In genomic region chr10:19557696-19558095, GRCm38 (mm10) we compare ENCODE assay signal across 23 mouse cellular contexts.
"Had no signal": no experiment of that assay in that cellular context is flagged by ENCODE, and none has a peak within 500 bp of the region (broad histone marks: within the 10 kb centered on the region; RNA-seq: fewer than 3 reads in every experiment).

No protein-coding gene starts in this region.

- H3K36me3 ChIP-seq: kidney, embryonic 15.5 days; limb, embryonic 12.5 days; limb, embryonic 15.5 days; midbrain, embryonic 10.5 days; midbrain, embryonic 13.5 days; neural tube, embryonic 13.5 days had no signal

- H3K9ac ChIP-seq: kidney, embryonic 15.5 days; limb, embryonic 12.5 days; limb, embryonic 15.5 days; liver, embryonic 14.5 days; liver, postnatal 0 days; lung, embryonic 14.5 days; midbrain, embryonic 13.5 days; neural tube, embryonic 13.5 days had no signal

- H3K27ac ChIP-seq: kidney, embryonic 15.5 days; limb, embryonic 12.5 days; limb, embryonic 15.5 days; liver, embryonic 14.5 days; midbrain, embryonic 10.5 days; midbrain, embryonic 13.5 days; neural tube, embryonic 13.5 days; stomach, postnatal 0 days had no signal

- DNase-seq: kidney, postnatal 10 days; kidney, postnatal 36 days; left cerebral cortex, postnatal 4 days; liver, postnatal 0 days; lung, embryonic 14.5 days; retina, postnatal 1 day; right cerebral cortex, postnatal 25 days; thymus, adult 2 months; thymus, postnatal 14 days; thymus, postnatal 4 days had no signal

- H3K27me3 ChIP-seq: kidney, embryonic 15.5 days; limb, embryonic 12.5 days; limb, embryonic 15.5 days; megakaryocyte, embryonic 14.5 days; midbrain, embryonic 13.5 days; neural tube, embryonic 13.5 days had no signal

- H3K9me3 ChIP-seq: kidney, embryonic 15.5 days; limb, embryonic 12.5 days; limb, embryonic 15.5 days; megakaryocyte, embryonic 14.5 days; midbrain, embryonic 10.5 days; midbrain, embryonic 13.5 days; neural tube, embryonic 13.5 days had no signal

- ATAC-seq: liver, postnatal 0 days; lung, postnatal 0 days; midbrain, embryonic 13.5 days; midbrain, embryonic 16.5 days had no signal

- H3K4me1 ChIP-seq: kidney, embryonic 15.5 days; limb, embryonic 12.5 days; limb, embryonic 15.5 days; midbrain, embryonic 10.5 days; midbrain, embryonic 13.5 days; neural tube, embryonic 13.5 days had no signal

- H3K4me3 ChIP-seq: kidney, embryonic 15.5 days; limb, embryonic 12.5 days; limb, embryonic 15.5 days; megakaryocyte, embryonic 14.5 days; midbrain, embryonic 10.5 days; midbrain, embryonic 13.5 days; myocyte; neural tube, embryonic 13.5 days had no signal

- H3K4me2 ChIP-seq: kidney, embryonic 15.5 days; limb, embryonic 12.5 days; limb, embryonic 15.5 days; liver, embryonic 11.5 days; lung, embryonic 14.5 days; midbrain, embryonic 13.5 days; neural tube, embryonic 13.5 days had no signal
